46 mouse cellular contexts compared by ENCODE assay signal in genomic region chr3:105075796-105076195, GRCm38 (mm10). TPM values are rescaled to one million over a fixed set of nuclear protein-coding genes. Genes with fewer than 3 reads are reported as not detected.
"Had no signal": no experiment of that assay in that cellular context is flagged by ENCODE, and none has a peak within 500 bp of the region (broad histone marks: within the 10 kb centered on the region; RNA-seq: fewer than 3 reads in every experiment).

No protein-coding gene starts in this region.

- H3K9me3 ChIP-seq: limb, embryonic 10.5 days; limb, embryonic 12.5 days; limb, embryonic 13.5 days; limb, embryonic 15.5 days; liver, embryonic 12.5 days; liver, embryonic 13.5 days; liver, embryonic 15.5 days; lung, embryonic 15.5 days; megakaryocyte, embryonic 14.5 days; midbrain, embryonic 10.5 days; midbrain, embryonic 12.5 days; midbrain, embryonic 13.5 days; midbrain, embryonic 15.5 days had no signal

- DNase-seq: left cerebral cortex, postnatal 4 days; liver; liver, embryonic 13.5 days; liver, postnatal 0 days; lung, adult 18-20 months; lung, adult 2 months; lung, embryonic 14.5 days; lung, postnatal 10 days; lung, postnatal 14 days; lung, postnatal 36 days; lung, postnatal 4 days; midbrain, embryonic 14.5 days had no signal

- H3K4me1 ChIP-seq: liver, embryonic 12.5 days; liver, embryonic 13.5 days; liver, embryonic 15.5 days; lung, embryonic 15.5 days had no signal

- H3K9ac ChIP-seq: limb, embryonic 12.5 days; limb, embryonic 13.5 days; limb, embryonic 15.5 days; liver, embryonic 12.5 days; liver, embryonic 13.5 days; liver, embryonic 14.5 days; liver, embryonic 15.5 days; liver, postnatal 0 days; lung, embryonic 14.5 days; lung, embryonic 15.5 days; midbrain, embryonic 12.5 days; midbrain, embryonic 13.5 days; midbrain, embryonic 15.5 days had no signal

- H3K27ac ChIP-seq: left cerebral cortex, adult 2 months; limb, embryonic 10.5 days; limb, embryonic 12.5 days; limb, embryonic 13.5 days; limb, embryonic 15.5 days; liver, embryonic 12.5 days; liver, embryonic 13.5 days; liver, embryonic 14.5 days; liver, embryonic 15.5 days; lung, embryonic 15.5 days; macrophage; midbrain, embryonic 10.5 days; midbrain, embryonic 12.5 days; midbrain, embryonic 13.5 days; midbrain, embryonic 15.5 days had no signal

- H3K4me2 ChIP-seq: limb, embryonic 12.5 days; limb, embryonic 13.5 days; limb, embryonic 15.5 days; liver, embryonic 11.5 days; liver, embryonic 12.5 days; liver, embryonic 13.5 days; liver, embryonic 15.5 days; lung, embryonic 14.5 days; lung, embryonic 15.5 days; midbrain, embryonic 12.5 days; midbrain, embryonic 13.5 days; midbrain, embryonic 15.5 days had no signal

- ATAC-seq: liver, embryonic 12.5 days; liver, postnatal 0 days; lung, postnatal 0 days; midbrain, embryonic 13.5 days; midbrain, embryonic 15.5 days; midbrain, embryonic 16.5 days had no signal

- H3K4me3 ChIP-seq: left cerebral cortex, adult 2 months; limb, embryonic 10.5 days; limb, embryonic 12.5 days; limb, embryonic 13.5 days; limb, embryonic 15.5 days; liver, embryonic 12.5 days; liver, embryonic 13.5 days; liver, embryonic 15.5 days; lung, embryonic 15.5 days; megakaryocyte, embryonic 14.5 days; midbrain, embryonic 10.5 days; midbrain, embryonic 12.5 days; midbrain, embryonic 13.5 days; midbrain, embryonic 15.5 days; myocyte had no signal

- H3K36me3 ChIP-seq: limb, embryonic 10.5 days; limb, embryonic 12.5 days; limb, embryonic 13.5 days; limb, embryonic 15.5 days; liver, embryonic 12.5 days; liver, embryonic 13.5 days; liver, embryonic 15.5 days; lung, embryonic 15.5 days; midbrain, embryonic 10.5 days; midbrain, embryonic 12.5 days; midbrain, embryonic 13.5 days; midbrain, embryonic 15.5 days had no signal

- H3K27me3 ChIP-seq: limb, embryonic 12.5 days; limb, embryonic 13.5 days; limb, embryonic 15.5 days; liver, embryonic 15.5 days; lung, embryonic 15.5 days; midbrain, embryonic 12.5 days; midbrain, embryonic 13.5 days; midbrain, embryonic 15.5 days had no signal

RNA-seq across cellular contexts. Expression of gene 4930564D02Rik, which starts 9.2 kb away (rescaled TPM):
- total RNA-seq: left cerebral cortex, adult 18-20 months; left cerebral cortex, adult 2 months; left cerebral cortex, adult 8-10 months; left cerebral cortex, postnatal 10 days; left cerebral cortex, postnatal 14 days; left cerebral cortex, postnatal 25 days; left cerebral cortex, postnatal 36 days; left cerebral cortex, postnatal 4 days; liver, adult 2 months; megakaryocyte progenitor cell, adult 5-6 weeks; megakaryocyte, adult 5-6 weeks; megakaryocyte-erythroid progenitor cell, adult 5-6 weeks; monocyte, adult 5-6 weeks had no signal
- polyA plus RNA-seq: limb, embryonic 10.5 days; limb, embryonic 11.5 days; limb, embryonic 12.5 days; limb, embryonic 13.5 days; limb, embryonic 14.5 days; limb, embryonic 15.5 days; liver, adult 2 months; liver, embryonic 11.5 days; liver, embryonic 12.5 days; liver, embryonic 13.5 days; liver, embryonic 14.5 days; liver, embryonic 15.5 days; liver, embryonic 16.5 days; liver, postnatal 0 days; lung, adult 2 months; lung, embryonic 14.5 days; lung, embryonic 15.5 days; lung, embryonic 16.5 days; lung, postnatal 0 days; macrophage; midbrain, embryonic 10.5 days; midbrain, embryonic 12.5 days; midbrain, embryonic 13.5 days; midbrain, embryonic 14.5 days; midbrain, embryonic 15.5 days; midbrain, embryonic 16.5 days; myocyte had no signal

RNA-seq across cellular contexts. Expression of gene Cttnbp2nl, which starts 22.9 kb away (rescaled TPM):
- total RNA-seq: megakaryocyte-erythroid progenitor cell, adult 5-6 weeks had no signal
